Mouse (Mus musculus) v-Abl transformed pro-B cells (cell line): ENCODE data around the gene Olfr338.
"Not testable (repeated sequence)": the region's sequence is repeated elsewhere in the genome, so short reads cannot be mapped to it uniquely, and the experiment has no call there.

Experiments used
- in situ Hi-C, 2 experiments: fragments of 400-800 bp; cut with MboI; formaldehyde crosslinking; loops; one replicate each; pipeline ENCODE4 v1.15.1; 2025; ENCODE audit not compliant: unreplicated experiment in 2 of 2

Gene Olfr338

GRCm38 (mm10) chr2:36373219-36373618, at the start of gene Olfr338:
TSS of gene Olfr338 (plus strand) at chr2:36373519.
- in situ Hi-C loops, result no loop called here

GRCm38 (mm10) chr2:36415174-36415573, 41.9 kb downstream of the Olfr338 start:
- in situ Hi-C loops, result not testable (repeated sequence)

DNA sequence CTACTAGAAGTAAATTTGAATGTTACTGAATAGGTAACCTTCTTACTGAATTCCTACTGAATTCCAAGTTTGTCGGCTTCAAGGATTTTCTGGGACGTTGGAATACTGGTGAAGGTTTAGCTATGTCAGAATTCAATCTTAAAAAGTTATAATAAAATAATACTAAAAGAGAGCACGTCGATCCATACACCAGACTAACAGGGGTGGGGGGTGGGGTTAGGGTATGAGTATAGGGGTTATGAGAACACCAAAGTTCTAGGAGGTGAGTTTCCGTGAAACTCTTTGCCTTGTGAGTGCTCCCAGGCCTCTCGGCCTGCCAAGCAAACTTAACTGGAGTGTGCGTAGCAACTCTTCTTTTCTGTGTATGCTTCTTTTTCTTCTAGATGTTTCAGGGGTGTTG, 42.3 kb downstream of the Olfr338 start:
- in situ Hi-C loops, result not testable (repeated sequence)

- in situ Hi-C loops, result no loop called here
Measured at GRCm38 (mm10) chr2:36418647-36419046, 45.3 kb downstream of the Olfr338 start, which contains the start of gene Olfr339. TSS of gene Olfr339 (plus strand) at chr2:36418947.
